Mouse (Mus musculus): ENCODE measurements at regions not wholly inside any gene's neighbourhood (a gene's known extent, or its start where the extent isn't known, plus 50 kb on each side); places are given as distances from the start of the nearest gene placed in this dataset.

GRCm38 (mm10) chr12:99643016-99643415 lies 79.6 kb upstream of the Foxn3 start:
- DNase-seq, result no peak

GRCm38 (mm10) chr12:99642131-99642895 lies 78.9 kb upstream of the Foxn3 start:
- DNase-seq, result no peak

GRCm38 (mm10) chr12:99641278-99641677 lies 77.9 kb upstream of the Foxn3 start:
- DNase-seq, result no peak

GRCm38 (mm10) chr12:99640214-99641151 lies 77.1 kb upstream of the Foxn3 start:
- DNase-seq, result no peak

- no peak for DNase-seq
These were observed 76.4 kb upstream of the Foxn3 start for GRCm38 (mm10) chr12:99639847-99640213.

GRCm38 (mm10) chr12:99639118-99639517 lies 75.7 kb upstream of the Foxn3 start:
- no peak for DNase-seq

- DNase-seq, result no peak
These were observed 74.6 kb upstream of the Foxn3 start for GRCm38 (mm10) chr12:99637986-99638385.

GRCm38 (mm10) chr12:99636234-99636633 lies 72.9 kb upstream of the Foxn3 start:
- DNase-seq, result no peak

- DNase-seq, result no peak
These were observed 72.0 kb upstream of the Foxn3 start for GRCm38 (mm10) chr12:99635361-99635760.

- DNase-seq, result no peak
These were observed 71.3 kb upstream of the Foxn3 start for GRCm38 (mm10) chr12:99634726-99635125.

GRCm38 (mm10) chr12:99633678-99634077 lies 70.3 kb upstream of the Foxn3 start:
- no peak for DNase-seq

- DNase-seq, result no peak
These were observed 69.6 kb upstream of the Foxn3 start for GRCm38 (mm10) chr12:99632988-99633387.

GRCm38 (mm10) chr12:99629606-99630005 lies 66.2 kb upstream of the Foxn3 start:
- DNase-seq, result no peak

GRCm38 (mm10) chr12:99628421-99628820 lies 65.0 kb upstream of the Foxn3 start:
- no peak for DNase-seq

GRCm38 (mm10) chr12:99627898-99628231 lies 64.5 kb upstream of the Foxn3 start:
- DNase-seq, result peak; percentile 91

- DNase-seq, result peak; percentile 16
These were observed 64.0 kb upstream of the Foxn3 start for GRCm38 (mm10) chr12:99627201-99627897.

- no peak for DNase-seq
These were observed 62.8 kb upstream of the Foxn3 start for GRCm38 (mm10) chr12:99626147-99626546.

- no peak for DNase-seq
These were observed 61.7 kb upstream of the Foxn3 start for GRCm38 (mm10) chr12:99625094-99625493.

- no peak for DNase-seq
These were observed 58.9 kb upstream of the Foxn3 start for GRCm38 (mm10) chr12:99622238-99622637.

GRCm38 (mm10) chr12:99617241-99617804 lies 53.9 kb upstream of the Foxn3 start:
- no peak for DNase-seq

GRCm38 (mm10) chr12:99614420-99614819 lies 51.0 kb upstream of the Foxn3 start:
- DNase-seq, result no peak

All from adrenal gland, postnatal 25 days (tissue).